Mouse (Mus musculus) lung, embryonic 14.5 days (tissue): Measurements from ENCODE around the gene Gm18336. TPM values are rescaled to one million over a fixed set of nuclear protein-coding genes. Genes with fewer than 3 reads are reported as not detected.
"Not testable (repeated sequence)": the region's sequence is repeated elsewhere in the genome, so short reads cannot be mapped to it uniquely, and the experiment has no call there.

Experiments used
- ATAC-seq: fragments of 200-750 bp; cut with Nextera tagmentation; 2 replicates; pipeline ENCODE4 v1.8.0; 2017; ENCODE audit warnings: mild to moderate bottlenecking, moderate TSS enrichment, moderate library complexity; ENCODE audit not compliant: insufficient read depth
- DNase-seq: peaks from one replicate; pipeline ENCODE4 v3.0.0-alpha.2; 2015
- H3K27ac ChIP-seq: fragments of 300-500 bp; sonication (generic); 2 replicates; pipeline ENCODE4 v1.5.1; 2014; ENCODE audit warnings: low read depth, mild to moderate bottlenecking, moderate library complexity
- H3K27me3 ChIP-seq: fragments of 300-500 bp; sonication (generic); 2 replicates; pipeline ENCODE4 v1.6.1; 2014; ENCODE audit warnings: low read length, control low read depth; ENCODE audit not compliant: insufficient read depth
- H3K36me3 ChIP-seq: fragments of 300-500 bp; sonication (generic); 2 replicates; pipeline ENCODE4 v1.6.1; 2014; ENCODE audit warnings: control low read depth; ENCODE audit not compliant: insufficient read depth
- H3K4me1 ChIP-seq: fragments of 300-500 bp; sonication (generic); 2 replicates; pipeline ENCODE4 v1.6.1; 2014; ENCODE audit warnings: antibody characterized with exemption, control low read depth; ENCODE audit not compliant: insufficient read depth
- H3K4me2 ChIP-seq: fragments of 300-500 bp; sonication (generic); 2 replicates; pipeline ENCODE4 v1.6.1; 2014; ENCODE audit warnings: mild to moderate bottlenecking
- H3K4me3 ChIP-seq: fragments of 300-500 bp; sonication (generic); 2 replicates; pipeline ENCODE4 v1.5.1; 2014; ENCODE audit warnings: low read depth, low read length
- H3K9ac ChIP-seq: fragments of 300-500 bp; sonication (generic); 2 replicates; pipeline ENCODE4 v1.6.1; 2014
- H3K9me3 ChIP-seq: fragments of 300-500 bp; sonication (generic); 2 replicates; pipeline ENCODE4 v1.6.1; 2016; ENCODE audit warnings: low read depth, low read length, control low read depth
- CTCF ChIP-seq: IDR thresholded peaks from 2 replicates; pipeline ENCODE4 v1.5.1; 2016; ENCODE audit warnings: antibody characterized with exemption, low read depth
- WGBS: fragments of 180-500 bp; shearing (Covaris S2); extraction: QIAGEN DNeasy Blood & Tissue Kit; methylation state at CpG from one replicate; pipeline ENCODE4 v1.1.7; 2014; 5-methylcytosine and 5-hydroxymethylcytosine counted together
- polyA plus RNA-seq: library from polyadenylated mRNA; unstranded; fragments of >200 nt; fragmentation: Nextera tagmentation; extraction: Ambion mirVana; gene quantifications from 2 replicates; pipeline ENCODE4 v1.2.1, GENCODE M21; 2014

Gene Gm18336
- polyA plus RNA-seq: not detected in 2 replicates

- WGBS: 61% methylated on average over 2 of the region's 2 CpGs
- H3K4me3 ChIP-seq: not testable (repeated sequence)
Observed at GRCm38 (mm10) chrX:73398636-73399035, at the start of gene Gm18336. Gm18336 (minus strand) TSS chrX:73398736.

DNA sequence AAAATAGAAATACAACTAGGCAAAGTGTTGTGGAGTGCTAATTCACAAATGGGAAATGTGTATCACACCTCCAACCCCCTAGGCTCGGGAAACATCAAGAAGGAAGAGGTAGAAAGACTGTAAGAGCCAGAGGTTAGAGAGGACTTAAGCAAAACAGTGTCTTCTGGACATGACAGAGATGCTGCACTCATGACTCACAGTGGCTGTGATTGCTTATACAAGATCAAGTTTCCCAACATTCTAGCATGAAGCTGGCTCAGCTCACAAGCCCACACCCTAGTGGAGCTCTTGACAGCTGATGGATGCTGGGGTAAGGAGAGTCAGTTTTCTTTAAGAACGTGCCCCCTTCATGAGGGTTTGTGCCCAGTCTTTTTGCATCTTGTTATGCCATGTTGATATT, 42.9 kb upstream of the Gm18336 start:
- no peak for ATAC-seq
- no peak for DNase-seq
- H3K9ac ChIP-seq: no peak overlapping the region
- H3K27me3 ChIP-seq: no peaks in the 10 kb centered on the region
- no peak overlapping the region for H3K27ac ChIP-seq
- WGBS: 41% methylated on average over 2 of the region's 2 CpGs
- no peak overlapping the region for H3K4me2 ChIP-seq
- no peaks in the 10 kb centered on the region for H3K9me3 ChIP-seq
- no peak for TF ChIP-seq CTCF
- H3K36me3 ChIP-seq: 0 out of 2 replicates have a peak, but pooled peaks cover 9% of the 10 kb centered on the region
- H3K4me3 ChIP-seq: no peak overlapping the region
- no peaks in the 10 kb centered on the region for H3K4me1 ChIP-seq

More at GRCm38 (mm10) chrX:73398636-73399035, at the start of gene Gm18336:
- H3K4me1 ChIP-seq, DNase-seq, H3K36me3 ChIP-seq, H3K27ac ChIP-seq, ATAC-seq, H3K27me3 ChIP-seq, H3K9me3 ChIP-seq, H3K9ac ChIP-seq, H3K4me2 ChIP-seq: not testable (repeated sequence)

DNA sequence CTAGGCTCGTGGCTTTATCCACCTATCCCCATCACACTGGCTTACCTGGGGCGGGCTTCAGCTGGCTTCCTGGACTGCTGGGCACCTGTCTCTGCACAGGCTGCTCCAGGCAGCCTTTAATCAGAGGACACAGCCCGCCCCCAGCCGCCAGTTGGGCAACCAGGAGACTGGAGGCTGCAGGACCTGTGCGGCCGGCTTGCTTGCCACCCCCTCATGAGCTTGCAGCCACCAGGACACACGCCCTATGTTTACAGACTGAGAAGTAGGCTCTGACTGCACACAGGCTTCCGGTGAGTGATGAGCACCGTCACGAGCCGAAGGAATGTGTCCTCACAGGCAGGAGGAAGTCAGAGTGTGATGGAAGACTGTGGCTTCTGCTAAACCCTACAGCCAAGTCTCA, 36.7 kb upstream of the Gm18336 start, which contains the start of gene Trex2:
Trex2 (minus strand) TSS at position 93 of the 400 bp plus-strand sequence.
- ATAC-seq: no peak
- no peaks in the 10 kb centered on the region for H3K27me3 ChIP-seq
- H3K27ac ChIP-seq: no peak within 1 kb of the TSS
- WGBS: 48% methylated on average over 11 of the region's 11 CpGs
- H3K4me1 ChIP-seq: no peaks in the 10 kb centered on the region
- TF ChIP-seq CTCF: no peak
- H3K9me3 ChIP-seq: no peaks in the 10 kb centered on the region
- no peak within 1 kb of the TSS for H3K9ac ChIP-seq
- H3K36me3 ChIP-seq: 0 out of 2 replicates have a peak, but pooled peaks cover 9% of the 10 kb centered on the region
- no peak within 1 kb of the TSS for H3K4me3 ChIP-seq
- H3K4me2 ChIP-seq: no peak within 1 kb of the TSS
- no peak for DNase-seq

DNA sequence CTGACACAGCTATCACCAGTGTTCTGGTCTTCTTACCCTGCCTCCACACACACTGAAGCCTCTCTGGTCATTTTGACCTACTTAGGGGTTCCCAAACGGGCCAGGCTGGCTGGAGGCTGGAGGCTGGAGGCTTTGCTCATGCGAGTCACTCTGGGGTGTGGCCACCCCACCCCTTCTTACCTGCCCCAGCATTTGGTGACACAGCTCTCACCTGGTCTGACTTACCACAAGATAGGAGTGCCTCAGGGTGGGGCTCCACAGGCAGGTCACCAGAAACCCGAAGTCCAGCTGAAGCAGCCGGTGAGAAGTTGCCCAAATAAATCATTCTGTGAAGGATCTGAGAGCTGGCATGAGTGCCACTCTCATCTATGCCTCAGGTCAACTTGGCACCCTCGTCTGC, 34.3 kb upstream of the Gm18336 start:
- Histone ChIP-seq H3K4me2 (no peak overlapping the region), H3K9me3 (no peaks in the 10 kb centered on the region), H3K36me3 (0 out of 2 replicates have a peak, but pooled peaks cover 4% of the 10 kb centered on the region), H3K4me3 (no peak overlapping the region), H3K27ac (no peak overlapping the region), H3K27me3 (no peaks in the 10 kb centered on the region), H3K4me1 (no peaks in the 10 kb centered on the region), H3K9ac (no peak overlapping the region)
- ATAC-seq (no peak), DNase-seq (no peak)
- no peak for TF ChIP-seq CTCF
- 65% methylated on average over 5 of the region's 5 CpGs for WGBS

DNA sequence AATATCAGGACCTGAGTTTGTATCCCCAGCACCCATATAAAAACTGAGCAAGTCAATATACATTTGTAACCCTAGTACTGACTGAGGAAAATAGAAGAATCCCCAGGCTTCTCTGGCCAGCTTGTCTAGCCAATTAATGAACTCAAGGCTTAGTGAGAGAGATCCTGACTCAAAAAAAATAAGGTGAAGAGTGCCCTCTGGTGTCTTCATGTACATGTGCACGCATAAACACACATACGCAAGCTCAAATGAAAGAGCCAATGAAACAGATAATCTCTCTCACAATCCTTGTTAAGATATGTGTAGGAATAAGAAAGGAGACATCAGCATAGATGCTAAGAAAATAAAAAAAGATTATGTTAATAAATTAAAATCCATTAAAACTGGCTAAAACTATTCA, 31.5 kb upstream of the Gm18336 start:
- no peaks in the 10 kb centered on the region for H3K36me3 ChIP-seq
- no peaks in the 10 kb centered on the region for H3K27me3 ChIP-seq
- WGBS: 76% methylated on average over 2 of the region's 2 CpGs
- H3K4me3 ChIP-seq: no peak overlapping the region
- ATAC-seq (no peak), DNase-seq (peak; percentile 43)
- no peak overlapping the region for H3K9ac ChIP-seq
- H3K27ac ChIP-seq: no peak overlapping the region
- peak; percentile 37; the same call in 1 of the 2 replicates for TF ChIP-seq CTCF
- no peak overlapping the region for H3K4me2 ChIP-seq
- no peaks in the 10 kb centered on the region for H3K4me1 ChIP-seq
- no peaks in the 10 kb centered on the region for H3K9me3 ChIP-seq

- ATAC-seq (no peak), DNase-seq (peak; percentile 12)
- no peaks in the 10 kb centered on the region for H3K27me3 ChIP-seq
- no peaks in the 10 kb centered on the region for H3K9me3 ChIP-seq
- H3K27ac ChIP-seq: no peak overlapping the region
- H3K4me1 ChIP-seq: no peaks in the 10 kb centered on the region
- TF ChIP-seq CTCF: no peak
- WGBS: 6% methylated on average over 1 of the region's 1 CpGs
- no peak overlapping the region for H3K9ac ChIP-seq
- H3K4me3 ChIP-seq: no peak overlapping the region
- no peak overlapping the region for H3K4me2 ChIP-seq
- H3K36me3 ChIP-seq: no peaks in the 10 kb centered on the region
Observed at GRCm38 (mm10) chrX:73412767-73413166, 14.2 kb upstream of the Gm18336 start.

GRCm38 (mm10) chrX:73410880-73411517, 12.5 kb upstream of the Gm18336 start, which contains the start of gene Zfp92:
Zfp92 (plus strand) TSS chrX:73411096.
- peak; percentile 3 for DNase-seq
- 16% methylated on average over 20 of the region's 20 CpGs for WGBS
- no peak for ATAC-seq
- Histone ChIP-seq H3K27me3 (no peaks in the 10 kb centered on the region), H3K4me3 (0 out of 2 replicates have a peak within 1 kb of the TSS, but pooled peaks have one; percentile 4), H3K9ac (no peak within 1 kb of the TSS), H3K27ac (no peak within 1 kb of the TSS), H3K36me3 (no peaks in the 10 kb centered on the region), H3K9me3 (no peaks in the 10 kb centered on the region), H3K4me2 (peak within 1 kb of the TSS; percentile 54), H3K4me1 (no peaks in the 10 kb centered on the region)
- TF ChIP-seq CTCF: no peak
